Mouse (Mus musculus) CH12.LX (cell line): ENCODE results near the gene Pde3a. TPM values are rescaled to one million over a fixed set of nuclear protein-coding genes. Genes with fewer than 3 reads are reported as not detected.

Experiments used
- DNase-seq: peaks from one replicate; pipeline ENCODE4 v3.0.0-alpha.2; 2013; ENCODE audit errors: extremely low read depth
- H3K27ac ChIP-seq: 2 replicates; pipeline ENCODE4 v1.5.1; 2012; ENCODE audit warnings: low read depth, mild to moderate bottlenecking, control low read depth, moderate library complexity; ENCODE audit not compliant: insufficient read depth
- H3K27me3 ChIP-seq: replicated peaks from 2 replicates; pipeline ENCODE3; 2012; ENCODE audit warnings: inconsistent platforms
- H3K36me3 ChIP-seq, 2 experiments: replicated peaks in 1 of 2; 2 replicates each; pipeline versions ENCODE3 to v1.6.1; 2012; ENCODE audit warnings: inconsistent platforms in 1 of 2, low read length in 1 of 2, mild to moderate bottlenecking in 1 of 2, mixed read lengths in 1 of 2, moderate library complexity in 1 of 2; ENCODE audit not compliant: control insufficient read depth in 1 of 2, insufficient read depth in 1 of 2
- H3K4me1 ChIP-seq, 2 experiments: 2 replicates each; pipeline ENCODE4 v1.6.1; 2012; ENCODE audit warnings: inconsistent platforms in 1 of 2, moderate library complexity in 1 of 2; ENCODE audit not compliant: insufficient read depth in 2 of 2, control insufficient read depth in 1 of 2
- H3K4me2 ChIP-seq: 2 replicates; pipeline ENCODE4 v1.6.1; 2012; ENCODE audit warnings: low read depth, mild to moderate bottlenecking, control low read depth; ENCODE audit not compliant: poor library complexity, insufficient read depth, severe bottlenecking
- H3K4me3 ChIP-seq, 3 experiments: fragments of 150-350 bp in 1 of 3; sonication (generic) in 1 of 3; replicated peaks in 1 of 3; 2 replicates each; pipeline versions ENCODE3 to v1.5.1; 2011 to 2012; ENCODE audit warnings: low read depth in 2 of 3, low read length in 2 of 3, mild to moderate bottlenecking in 2 of 3, moderate library complexity in 2 of 3, control low read depth in 1 of 3, improper control_type of control experiment in 1 of 3, inconsistent platforms in 1 of 3, mixed read lengths in 1 of 3; ENCODE audit not compliant: poor library complexity in 1 of 3
- H3K79me2 ChIP-seq: replicated peaks from 2 replicates; pipeline ENCODE4 v1.6.1; 2012; ENCODE audit warnings: mild to moderate bottlenecking, moderate library complexity; ENCODE audit not compliant: control insufficient read depth, poor library complexity, insufficient read depth, severe bottlenecking; ENCODE audit errors: extremely low read depth
- H3K9ac ChIP-seq: 2 replicates; pipeline ENCODE4 v1.6.1; 2012; ENCODE audit warnings: low read depth, mild to moderate bottlenecking, control low read depth, moderate library complexity; ENCODE audit not compliant: insufficient read depth
- H3K9me3 ChIP-seq: replicated peaks from 2 replicates; pipeline ENCODE3; 2012; ENCODE audit warnings: low read length, inconsistent platforms, mixed read lengths
- BHLHE40 ChIP-seq: IDR thresholded peaks from 2 replicates; pipeline ENCODE4 v1.6.1; 2011; ENCODE audit warnings: mild to moderate bottlenecking, low read depth, low read length, improper control_type of control experiment
- CHD1 ChIP-seq: IDR thresholded peaks from 2 replicates; pipeline ENCODE4 v1.6.1; 2012; ENCODE audit warnings: low read depth, low read length, improper control_type of control experiment, inconsistent platforms
- ELF1 ChIP-seq: IDR thresholded peaks from 2 replicates; pipeline ENCODE4 v1.6.1; 2014; ENCODE audit warnings: low read depth, mild to moderate bottlenecking, inconsistent platforms, low read length, improper control_type of control experiment
- HCFC1 ChIP-seq: IDR thresholded peaks from 2 replicates; pipeline ENCODE4 v1.6.1; 2012; ENCODE audit warnings: low read depth, mild to moderate bottlenecking, inconsistent platforms, low read length, improper control_type of control experiment
- IRF4 ChIP-seq: IDR thresholded peaks from 2 replicates; pipeline ENCODE4 v1.6.1; 2014; ENCODE audit warnings: low read depth, mild to moderate bottlenecking, inconsistent platforms, low read length, improper control_type of control experiment
- JUND ChIP-seq: conservative IDR thresholded peaks from 2 replicates; pipeline ENCODE4 v1.6.1; 2011; ENCODE audit warnings: low read depth, low read length, improper control_type of control experiment
- MAFK ChIP-seq: IDR thresholded peaks from 2 replicates; pipeline ENCODE4 v1.6.1; 2011; ENCODE audit warnings: low read length, improper control_type of control experiment; ENCODE audit not compliant: insufficient replicate concordance
- MAZ ChIP-seq: IDR thresholded peaks from 2 replicates; pipeline ENCODE4 v1.6.1; 2012; ENCODE audit warnings: low read depth, mild to moderate bottlenecking, inconsistent platforms, low read length, improper control_type of control experiment, moderate library complexity
- MEF2A ChIP-seq: IDR thresholded peaks from 2 replicates; pipeline ENCODE4 v1.6.1; 2014; ENCODE audit warnings: low read depth, mild to moderate bottlenecking, inconsistent platforms, low read length, improper control_type of control experiment, borderline replicate concordance
- MXI1 ChIP-seq: IDR thresholded peaks from 2 replicates; pipeline ENCODE4 v1.6.1; 2011; ENCODE audit warnings: mild to moderate bottlenecking, low read depth, low read length, improper control_type of control experiment
- POLR2AphosphoS2 ChIP-seq: IDR thresholded peaks from 2 replicates; pipeline ENCODE4 v1.6.1; 2011; ENCODE audit warnings: low read depth, low read length, improper control_type of control experiment
- SIN3A ChIP-seq: IDR thresholded peaks from 2 replicates; pipeline ENCODE4 v1.6.1; 2012; ENCODE audit warnings: low read length, improper control_type of control experiment, inconsistent platforms
- SMC3 ChIP-seq: IDR thresholded peaks from 2 replicates; pipeline ENCODE4 v1.6.1; 2011; ENCODE audit warnings: low read depth, low read length, improper control_type of control experiment
- TCF12 ChIP-seq: IDR thresholded peaks from 2 replicates; pipeline ENCODE4 v1.6.1; 2014; ENCODE audit warnings: low read depth, mild to moderate bottlenecking, inconsistent platforms, low read length, improper control_type of control experiment
- UBTF ChIP-seq: IDR thresholded peaks from 2 replicates; pipeline ENCODE4 v1.6.1; 2012; ENCODE audit warnings: low read depth, mild to moderate bottlenecking, inconsistent platforms, low read length, improper control_type of control experiment, moderate library complexity
- USF1 ChIP-seq: IDR thresholded peaks from 2 replicates; pipeline ENCODE4 v1.6.1; 2014; ENCODE audit warnings: low read depth, mild to moderate bottlenecking, inconsistent platforms, low read length, improper control_type of control experiment
- USF2 ChIP-seq: conservative IDR thresholded peaks from 2 replicates; pipeline ENCODE4 v1.6.1; 2011; ENCODE audit warnings: low read depth, low read length, improper control_type of control experiment
- ZMIZ1 ChIP-seq: IDR thresholded peaks from 2 replicates; pipeline ENCODE4 v1.6.1; 2012; ENCODE audit warnings: low read depth, mild to moderate bottlenecking, inconsistent platforms, low read length, improper control_type of control experiment
- dilution Hi-C: fragments of 300-500 bp; cut with MboI; formaldehyde crosslinking; loops from 2 replicates; pipeline ENCODE4 v1.14.3; 2020; ENCODE audit warnings: low sequenced_read_pairs; ENCODE audit not compliant: extremely low pct_unique_long_range_greater_than_20kb, extremely low pct_ligation_motif_present
- in situ Hi-C: fragments of 300-500 bp; cut with MboI; formaldehyde crosslinking; loops from 3 replicates; pipeline ENCODE4 v1.14.3; 2019; ENCODE audit warnings: low sequenced_read_pairs, low pct_ligation_motif_present, low pct_unique_long_range_greater_than_20kb, mixed read lengths
- polyA plus RNA-seq: library from polyadenylated mRNA; unstranded; fragments of >175 nt; gene quantifications from 2 replicates; pipeline ENCODE4 v1.2.1, GENCODE M21; 2012; ENCODE audit warnings: low read depth; ENCODE audit not compliant: insufficient read length
- total RNA-seq, 2 experiments: library from RNA; depleted of rRNA; stranded (reverse); fragments of 300-350 nt in 1 of 2; fragments of >200 nt in 1 of 2; gene quantifications; 2 replicates each; pipeline ENCODE4 v1.2.3; 2012 to 2014

Gene Pde3a
- total and polyA plus RNA-seq, 3 experiments = under 0.01 to 0.04 (median 0.03) TPM

DNA sequence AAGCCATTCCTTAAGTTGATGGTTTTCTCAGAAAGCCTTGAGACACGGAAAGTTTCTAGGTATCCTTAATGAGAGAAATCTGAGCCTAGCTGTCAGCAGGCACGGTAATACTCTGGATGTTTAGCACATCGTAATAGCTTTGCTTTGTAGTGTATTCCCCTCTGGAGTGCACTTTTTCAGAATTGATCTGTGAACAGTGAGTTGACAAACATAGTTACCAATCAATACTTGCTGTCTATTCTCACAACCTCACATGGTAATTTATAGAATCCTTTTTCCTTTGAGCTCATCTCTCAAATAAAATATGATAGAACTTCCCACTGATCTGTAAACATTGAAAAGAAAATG, 21.4 kb upstream of the Pde3a start:
- no peak for DNase-seq
- no peaks in the 10 kb centered on the region for H3K9me3 ChIP-seq
- no peaks in the 10 kb centered on the region for H3K36me3 ChIP-seq
- no peak overlapping the region for H3K9ac ChIP-seq
- H3K4me3 ChIP-seq = no peak overlapping the region
- H3K79me2 ChIP-seq = no peaks in the 10 kb centered on the region
- in situ Hi-C loops (loop anchor here (25.0 kb wide), 1 partner anchor 465 kb away; no protein-coding TSS in a partner anchor), dilution Hi-C loops (no loop called here)
- H3K4me2 ChIP-seq = no peak overlapping the region
- no peak for TF ChIP-seq MEF2A
- TF ChIP-seq MAZ = no peak
- no peak for TF ChIP-seq SMC3
- no peak for TF ChIP-seq ELF1
- no peak for TF ChIP-seq MXI1
- no peak for TF ChIP-seq POLR2AphosphoS2
- no peak for TF ChIP-seq HCFC1
- no peak for TF ChIP-seq IRF4
- TF ChIP-seq ZMIZ1 = no peak
- TF ChIP-seq SIN3A = no peak
- no peak for TF ChIP-seq CHD1
- TF ChIP-seq MAFK = no peak
- no peak for TF ChIP-seq BHLHE40
- TF ChIP-seq USF2 = no peak
- TF ChIP-seq JUND = no peak
- no peak for TF ChIP-seq UBTF
- no peaks in the 10 kb centered on the region for H3K4me1 ChIP-seq
- no peak overlapping the region for H3K27ac ChIP-seq
- no peaks in the 10 kb centered on the region for H3K27me3 ChIP-seq

DNA sequence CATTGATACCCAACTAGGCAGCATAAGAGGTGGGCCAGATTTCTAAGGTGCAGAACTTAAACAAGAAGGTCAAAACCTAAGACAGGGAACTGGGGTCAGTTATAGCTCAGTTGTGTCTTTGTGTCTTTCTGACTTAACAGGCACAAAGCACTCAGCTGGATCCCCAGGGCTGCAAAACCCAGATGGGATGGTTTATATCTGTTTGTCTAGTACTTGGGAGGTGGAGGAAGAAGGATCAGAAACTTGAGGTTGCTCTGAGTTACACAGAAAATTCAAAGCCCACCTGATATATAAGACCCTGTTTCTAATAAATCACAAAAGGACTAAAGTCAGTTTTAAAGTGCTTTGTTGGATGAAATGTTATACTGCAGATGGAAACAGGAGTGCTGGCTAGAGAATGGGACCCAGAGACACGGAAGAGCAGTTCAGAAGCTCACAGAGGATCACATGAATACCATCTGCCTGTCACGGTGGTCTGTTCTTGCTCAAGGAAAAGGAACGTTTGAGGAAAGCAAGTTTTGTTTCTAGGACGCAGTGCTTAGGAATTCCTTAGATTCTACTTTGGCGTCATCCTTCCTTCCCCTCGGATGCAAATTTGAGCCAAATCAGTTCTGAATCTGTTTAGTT, 16.2 kb upstream of the Pde3a start:
- in situ Hi-C loops = loop anchor here (25.0 kb wide), 1 partner anchor 471 kb away; no protein-coding TSS in a partner anchor
- Histone ChIP-seq H3K9ac (no peak overlapping the region), H3K9me3 (no peaks in the 10 kb centered on the region), H3K27ac (no peak overlapping the region), H3K4me3 (no peak overlapping the region), H3K27me3 (no peaks in the 10 kb centered on the region), H3K79me2 (no peaks in the 10 kb centered on the region), H3K4me2 (no peak overlapping the region), H3K4me1 (peaks cover 0 to 4% of the 10 kb centered on the region in 2 experiments; a peak in 1 of 4 replicates), H3K36me3 (no peaks in the 10 kb centered on the region)
- dilution Hi-C loops = no loop called here
- no peak for TF ChIP-seq USF2
- TF ChIP-seq USF1 = no peak
- TF ChIP-seq TCF12 = no peak
- TF ChIP-seq SMC3 = no peak
- DNase-seq = no peak
